Mouse (Mus musculus): ENCODE results near the gene Prorsd1.

Prorsd1 gene

DNA sequence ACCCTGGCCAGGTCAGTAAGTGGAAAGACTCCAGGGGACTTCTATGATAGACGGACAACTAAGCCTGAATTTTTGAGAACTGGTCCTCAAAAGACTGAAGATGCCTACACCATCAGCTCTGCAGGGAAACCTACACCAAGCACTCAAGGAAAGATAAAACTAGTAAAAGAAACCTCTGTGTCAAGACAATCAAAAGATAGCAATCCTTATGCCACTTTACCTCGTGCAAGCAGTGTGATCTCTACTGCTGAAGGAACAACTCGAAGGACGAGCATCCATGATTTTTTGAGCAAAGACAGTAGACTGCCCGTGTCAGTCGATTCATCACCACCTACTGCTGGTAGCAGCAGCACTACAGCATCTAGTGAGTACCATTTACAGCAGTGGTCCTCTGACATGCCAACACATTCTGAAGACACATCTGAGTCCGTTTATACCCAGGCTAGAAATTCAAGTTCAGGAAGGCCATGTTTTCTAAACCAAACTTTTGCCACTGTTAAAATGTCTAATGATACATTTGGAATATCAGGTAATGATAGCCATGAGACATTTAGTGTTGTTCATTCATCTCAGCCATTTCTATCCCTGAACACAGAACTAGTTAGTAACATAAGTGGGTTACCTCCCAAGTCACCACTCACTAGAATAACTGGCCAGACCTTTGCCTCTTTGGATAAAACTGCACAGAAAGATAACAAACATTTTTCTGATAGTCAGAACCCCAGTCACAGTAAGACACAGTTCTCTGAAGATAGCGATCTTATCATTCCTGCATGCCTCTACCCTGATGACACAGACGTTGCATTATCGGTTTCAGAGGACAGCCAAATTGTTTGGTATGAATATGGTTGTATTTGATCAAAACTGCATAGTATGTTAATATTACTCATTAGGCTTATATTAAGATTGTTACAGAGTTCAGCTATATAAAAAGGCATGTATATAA is 10.6 kb downstream of the Prorsd1 start:
- no peak for DNase-seq (ENCODE audit: low spot score in 2 of 2)

DNA sequence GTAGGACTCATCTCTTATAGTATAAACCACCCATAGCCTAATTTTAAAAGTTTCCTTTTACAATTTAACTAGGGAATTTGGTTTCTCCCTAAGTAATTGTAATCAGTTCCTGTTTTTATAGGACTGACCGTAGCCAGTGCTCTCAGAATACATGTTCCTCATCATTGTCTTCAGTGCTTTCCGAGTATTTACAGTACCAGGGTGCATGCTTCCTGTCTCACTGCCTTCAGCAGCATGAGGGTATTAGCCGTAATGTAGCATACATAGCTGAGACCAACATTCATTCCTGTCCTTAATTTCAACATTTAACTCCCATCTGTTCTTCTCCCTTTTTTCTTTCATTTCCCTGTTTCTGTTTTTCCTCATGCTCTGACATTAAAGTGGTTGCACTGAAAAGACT is 17.9 kb downstream of the Prorsd1 start:
- DNase-seq (ENCODE audit: low spot score in 2 of 2) = no peak

DNA sequence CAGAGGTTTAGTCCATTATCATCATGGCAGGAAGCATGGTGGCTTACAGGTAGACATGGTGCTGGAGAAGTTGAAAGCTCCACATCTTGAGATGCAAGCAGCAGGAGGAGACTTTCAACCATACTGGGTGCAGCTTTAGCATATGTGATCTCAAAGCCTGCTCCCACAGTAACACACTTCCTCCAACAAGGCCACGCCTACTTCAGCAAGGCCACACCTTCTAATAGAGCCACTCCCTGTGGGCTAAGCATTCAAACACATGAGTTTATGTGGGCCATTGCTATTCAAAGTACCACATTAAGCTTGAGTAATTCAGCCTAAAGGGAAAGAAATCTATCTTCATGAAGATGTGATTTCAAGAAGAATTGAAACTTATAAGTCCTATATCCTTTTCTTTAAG is 21.7 kb downstream of the Prorsd1 start:
- no peak for DNase-seq (ENCODE audit: low spot score in 2 of 2)

DNA sequence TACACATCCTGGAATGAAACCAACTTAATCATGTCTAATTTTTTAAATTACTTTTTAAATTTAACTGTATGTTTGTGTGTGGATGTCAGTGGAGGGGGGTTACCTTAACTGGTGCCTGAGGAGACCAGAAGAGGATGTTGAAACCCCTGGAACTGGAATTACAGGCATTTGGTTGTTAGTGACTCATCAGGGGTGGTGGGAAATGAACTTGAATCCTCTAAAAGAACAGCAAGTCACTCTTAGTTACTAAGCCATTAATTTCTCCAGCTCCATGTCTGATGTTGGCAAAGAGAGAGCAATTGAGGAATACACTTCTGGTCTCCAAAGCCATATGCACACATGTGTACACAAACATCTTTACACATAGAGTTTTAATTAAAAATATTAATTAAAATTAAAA is 40.2 kb downstream of the Prorsd1 start:
- DNase-seq (ENCODE audit: low spot score in 2 of 2) = no peak

All from urinary bladder, postnatal 36 days (tissue).